Mouse (Mus musculus): Measurements from ENCODE around the gene Rnf10. TPM values are rescaled to one million over a fixed set of nuclear protein-coding genes. Genes with fewer than 3 reads are reported as not detected.
"Not testable (repeated sequence)": the region's sequence is repeated elsewhere in the genome, so short reads cannot be mapped to it uniquely, and the experiment has no call there.

Gene Rnf10
- polyA plus RNA-seq, 1 experiment: 178 TPM

GRCm38 (mm10) chr5:115312816-115313667, 40.3 kb upstream of the Rnf10 start:
- Histone ChIP-seq H3K36me3 (ENCODE audit: control insufficient read depth, insufficient read depth, low read length) (no peaks in the 10 kb centered on the region), H3K4me1 (replicated peaks; ENCODE audit: control insufficient read depth, insufficient read depth, low read length) (peaks cover 11% of the 10 kb centered on the region), H3K4me3 (ENCODE audit: control insufficient read depth, insufficient read depth, low read length) (no peak overlapping the region), H3K27ac (ENCODE audit: control insufficient read depth, insufficient read depth, low read length) (no peak overlapping the region), H3K27me3 (ENCODE audit: control insufficient read depth, insufficient read depth, low read length) (no peaks in the 10 kb centered on the region)
- 67% methylated on average over 10 of the region's 10 CpGs for WGBS
- no peak for TF ChIP-seq CTCF (IDR thresholded peaks at IDR 0.05; ENCODE audit: borderline replicate concordance, control insufficient read depth, extremely low read depth, insufficient read depth, low read length, poor library complexity)
- no peak for TF ChIP-seq POLR2A (IDR thresholded peaks at IDR 0.05; ENCODE audit: control insufficient read depth, extremely low read depth, insufficient read depth, low read length, poor library complexity)
- no peak for DNase-seq

GRCm38 (mm10) chr5:115312354-115312753, 39.7 kb upstream of the Rnf10 start:
- no peak overlapping the region for H3K27ac ChIP-seq (ENCODE audit: control insufficient read depth, insufficient read depth, low read length)
- 86% methylated on average over 4 of the region's 4 CpGs for WGBS
- no peak for TF ChIP-seq CTCF (IDR thresholded peaks at IDR 0.05; ENCODE audit: borderline replicate concordance, control insufficient read depth, extremely low read depth, insufficient read depth, low read length, poor library complexity)
- TF ChIP-seq POLR2A (IDR thresholded peaks at IDR 0.05; ENCODE audit: control insufficient read depth, extremely low read depth, insufficient read depth, low read length, poor library complexity): no peak

GRCm38 (mm10) chr5:115302190-115302589, 29.5 kb upstream of the Rnf10 start:
- H3K4me3 ChIP-seq (ENCODE audit: control insufficient read depth, insufficient read depth, low read length); H3K27ac ChIP-seq (ENCODE audit: control insufficient read depth, insufficient read depth, low read length); DNase-seq; H3K27me3 ChIP-seq (ENCODE audit: control insufficient read depth, insufficient read depth, low read length): not testable (repeated sequence)
- Histone ChIP-seq H3K36me3 (ENCODE audit: control insufficient read depth, insufficient read depth, low read length) (peaks cover 13% of the 10 kb centered on the region), H3K4me1 (replicated peaks; ENCODE audit: control insufficient read depth, insufficient read depth, low read length) (peaks cover 14% of the 10 kb centered on the region)
- WGBS: 91% methylated on average over 7 of the region's 7 CpGs

More at GRCm38 (mm10) chr5:115312354-115312753, 39.7 kb upstream of the Rnf10 start:
- no peak for DNase-seq
- no peaks in the 10 kb centered on the region for H3K27me3 ChIP-seq (ENCODE audit: control insufficient read depth, insufficient read depth, low read length)
- H3K36me3 ChIP-seq (ENCODE audit: control insufficient read depth, insufficient read depth, low read length): no peaks in the 10 kb centered on the region
- peaks cover 6% of the 10 kb centered on the region for H3K4me1 ChIP-seq (replicated peaks; ENCODE audit: control insufficient read depth, insufficient read depth, low read length)
- H3K4me3 ChIP-seq (ENCODE audit: control insufficient read depth, insufficient read depth, low read length): no peak overlapping the region

- WGBS: 35% methylated on average over 13 of the region's 13 CpGs
- Histone ChIP-seq H3K27me3 (ENCODE audit: control insufficient read depth, insufficient read depth, low read length) (no peaks in the 10 kb centered on the region), H3K4me1 (replicated peaks; ENCODE audit: control insufficient read depth, insufficient read depth, low read length) (peaks cover 14% of the 10 kb centered on the region), H3K4me3 (ENCODE audit: control insufficient read depth, insufficient read depth, low read length) (peak overlapping the region; percentile 58), H3K36me3 (ENCODE audit: control insufficient read depth, insufficient read depth, low read length) (peaks cover 13% of the 10 kb centered on the region), H3K27ac (ENCODE audit: control insufficient read depth, insufficient read depth, low read length) (peak overlapping the region; percentile 2; the same call in 1 of the 2 replicates)
- TF ChIP-seq POLR2A (IDR thresholded peaks at IDR 0.05; ENCODE audit: control insufficient read depth, extremely low read depth, insufficient read depth, low read length, poor library complexity) (no peak), CTCF (IDR thresholded peaks at IDR 0.05; ENCODE audit: borderline replicate concordance, control insufficient read depth, extremely low read depth, insufficient read depth, low read length, poor library complexity) (no peak)
- DNase-seq: no peak
These were observed 28.9 kb upstream of the Rnf10 start for GRCm38 (mm10) chr5:115301615-115302014.

GRCm38 (mm10) chr5:115300792-115301614, 28.3 kb upstream of the Rnf10 start, which contains the start of gene Dynll1:
Gene Dynll1 (minus strand): TSS chr5:115300999.
- WGBS: under 1% methylated on average over 65 of the region's 66 CpGs
- DNase-seq: peak; percentile 99
- peak within 1 kb of the TSS; percentile 62 for H3K27ac ChIP-seq (ENCODE audit: control insufficient read depth, insufficient read depth, low read length)
- H3K4me1 ChIP-seq (replicated peaks; ENCODE audit: control insufficient read depth, insufficient read depth, low read length): peaks cover 14% of the 10 kb centered on the region
- H3K36me3 ChIP-seq (ENCODE audit: control insufficient read depth, insufficient read depth, low read length): peaks cover 20% of the 10 kb centered on the region
- no peaks in the 10 kb centered on the region for H3K27me3 ChIP-seq (ENCODE audit: control insufficient read depth, insufficient read depth, low read length)
- TF ChIP-seq POLR2A (IDR thresholded peaks at IDR 0.05; ENCODE audit: control insufficient read depth, extremely low read depth, insufficient read depth, low read length, poor library complexity): peak; percentile 89
- peak; percentile 52; the same call in 1 of the 2 replicates for TF ChIP-seq CTCF (IDR thresholded peaks at IDR 0.05; ENCODE audit: borderline replicate concordance, control insufficient read depth, extremely low read depth, insufficient read depth, low read length, poor library complexity)
- H3K4me3 ChIP-seq (ENCODE audit: control insufficient read depth, insufficient read depth, low read length): peak within 1 kb of the TSS; percentile 69

- Histone ChIP-seq H3K4me1 (replicated peaks; ENCODE audit: control insufficient read depth, insufficient read depth, low read length) (peaks cover 14% of the 10 kb centered on the region), H3K36me3 (ENCODE audit: control insufficient read depth, insufficient read depth, low read length) (peaks cover 23% of the 10 kb centered on the region), H3K27ac (ENCODE audit: control insufficient read depth, insufficient read depth, low read length) (peak overlapping the region; percentile 62), H3K27me3 (ENCODE audit: control insufficient read depth, insufficient read depth, low read length) (no peaks in the 10 kb centered on the region), H3K4me3 (ENCODE audit: control insufficient read depth, insufficient read depth, low read length) (peak overlapping the region; percentile 69)
- under 1% methylated on average over 46 of the region's 46 CpGs for WGBS
- no peak for TF ChIP-seq POLR2A (IDR thresholded peaks at IDR 0.05; ENCODE audit: control insufficient read depth, extremely low read depth, insufficient read depth, low read length, poor library complexity)
- no peak for TF ChIP-seq CTCF (IDR thresholded peaks at IDR 0.05; ENCODE audit: borderline replicate concordance, control insufficient read depth, extremely low read depth, insufficient read depth, low read length, poor library complexity)
- DNase-seq: peak; percentile 16
These were observed 27.5 kb upstream of the Rnf10 start for GRCm38 (mm10) chr5:115300035-115300744.
